Mouse (Mus musculus) neural tube, embryonic 12.5 days (tissue): ENCODE results near the gene Cyp2s1. TPM values are rescaled to one million over a fixed set of nuclear protein-coding genes. Genes with fewer than 3 reads are reported as not detected.

ENCODE experiments used
- ATAC-seq: fragments of 200-750 bp; cut with Nextera tagmentation; 2 replicates; pipeline ENCODE4 v1.8.0; 2017; ENCODE audit warnings: low read depth, mild to moderate bottlenecking, moderate TSS enrichment, moderate library complexity; ENCODE audit not compliant: low FRiP score
- H3K27ac ChIP-seq: fragments of 300-500 bp; sonication (generic); 2 replicates; pipeline ENCODE4 v1.5.1; 2016
- H3K27me3 ChIP-seq: fragments of 300-500 bp; sonication (generic); replicated peaks from 2 replicates; pipeline ENCODE4 v1.6.1; 2016; ENCODE audit warnings: mild to moderate bottlenecking
- H3K36me3 ChIP-seq: fragments of 300-500 bp; sonication (generic); 2 replicates; pipeline ENCODE4 v1.6.1; 2016; ENCODE audit warnings: mild to moderate bottlenecking
- H3K4me1 ChIP-seq: fragments of 300-500 bp; sonication (generic); 2 replicates; pipeline ENCODE4 v1.6.1; 2016
- H3K4me2 ChIP-seq: fragments of 300-500 bp; sonication (generic); replicated peaks from 2 replicates; pipeline ENCODE4 v1.6.1; 2016; ENCODE audit warnings: mild to moderate bottlenecking
- H3K4me3 ChIP-seq: fragments of 300-500 bp; sonication (generic); 2 replicates; pipeline ENCODE4 v1.5.1; 2016
- H3K9ac ChIP-seq: fragments of 300-500 bp; sonication (generic); 2 replicates; pipeline ENCODE4 v1.6.1; 2016; ENCODE audit warnings: mild to moderate bottlenecking
- H3K9me3 ChIP-seq: fragments of 300-500 bp; sonication (generic); 2 replicates; pipeline ENCODE4 v1.6.1; 2016; ENCODE audit warnings: mild to moderate bottlenecking
- WGBS: fragments of 180-500 bp; shearing (Covaris S2); methylation state at CpG from one replicate; pipeline ENCODE4 v1.1.7; 2016; 5-methylcytosine and 5-hydroxymethylcytosine counted together
- polyA plus RNA-seq: library from polyadenylated mRNA; unstranded; fragments of >200 nt; fragmentation: Nextera tagmentation; extraction: Ambion mirVana; gene quantifications from 2 replicates; pipeline ENCODE4 v1.2.1, GENCODE M21; 2016

Gene Cyp2s1
- 2.9 and 4.0 TPM in 2 replicates for polyA plus RNA-seq

DNA sequence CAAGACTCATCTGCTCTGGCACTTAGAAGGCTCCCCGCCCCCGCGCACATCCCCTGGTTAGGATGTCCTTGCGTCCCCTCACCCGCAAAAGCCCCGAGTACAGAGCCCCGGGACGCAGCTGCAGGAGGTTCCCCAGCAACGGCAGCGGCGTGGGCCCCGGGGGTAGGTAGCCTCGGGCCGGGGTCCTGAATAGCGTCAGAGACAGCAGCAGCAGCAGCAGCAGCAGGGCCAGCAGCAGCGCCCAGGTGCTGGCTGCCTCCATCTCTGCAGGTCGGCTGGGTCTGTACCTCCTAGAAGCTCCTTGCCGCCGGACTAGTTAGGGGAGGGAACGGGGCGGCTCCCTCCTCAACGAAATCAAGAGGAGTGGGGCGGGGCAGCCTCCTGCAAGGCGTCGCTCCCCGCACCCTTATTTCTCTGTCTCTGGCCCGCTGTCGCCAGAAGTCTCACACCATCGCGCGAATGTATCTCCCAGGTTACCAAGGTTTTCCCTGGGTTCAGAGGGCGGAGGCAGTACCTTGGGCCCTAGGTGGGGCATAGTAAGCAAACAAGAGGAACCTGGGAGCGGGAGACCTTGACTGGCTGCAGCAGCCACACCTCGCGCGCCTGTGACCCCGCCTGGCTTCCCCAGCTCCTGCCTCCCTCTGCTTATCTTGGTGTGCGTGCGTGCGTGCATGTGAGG, at the start of gene Cyp2s1:
Gene Cyp2s1 (minus strand): TSS at position 673 of the 679 bp plus-strand sequence.
- 0 out of 2 replicates have a peak, but pooled peaks have one; percentile 46 for ATAC-seq

DNA sequence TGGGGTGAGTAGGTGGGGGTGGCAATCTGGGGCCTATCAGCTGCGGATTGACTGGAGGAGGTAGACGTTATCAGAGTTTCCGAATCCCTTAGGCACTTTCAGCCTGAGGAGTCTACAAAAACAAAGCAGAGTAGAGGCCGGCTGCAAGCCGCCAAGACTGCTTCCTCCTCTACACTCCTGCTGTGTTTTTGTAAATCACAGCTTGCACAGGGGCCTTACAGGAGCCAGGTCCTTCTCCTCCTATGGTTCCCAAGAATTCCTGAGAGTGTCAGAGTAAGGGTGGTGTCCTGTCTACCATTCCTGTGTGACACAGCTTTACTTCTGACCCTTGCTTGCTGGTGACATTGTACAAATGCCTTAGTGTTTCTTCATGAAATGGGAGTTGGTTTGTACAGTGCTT, 48.1 kb upstream of the Cyp2s1 start:
- WGBS: 37% methylated on average over 5 of the region's 5 CpGs
- no peak overlapping the region for H3K27ac ChIP-seq
- H3K9ac ChIP-seq: no peak overlapping the region
- 0 out of 2 replicates have a peak, but pooled peaks cover 7% of the 10 kb centered on the region for H3K9me3 ChIP-seq
- no peaks in the 10 kb centered on the region for H3K36me3 ChIP-seq
- no peaks in the 10 kb centered on the region for H3K27me3 ChIP-seq
- no peaks in the 10 kb centered on the region for H3K4me1 ChIP-seq
- no peak for ATAC-seq
- H3K4me3 ChIP-seq: no peak overlapping the region
- no peak overlapping the region for H3K4me2 ChIP-seq

More for the DNA sequence above, at the start of gene Cyp2s1:
- H3K9ac ChIP-seq: peak within 1 kb of the TSS; percentile 61
- H3K4me2 ChIP-seq: peak within 1 kb of the TSS; percentile 81
- no peaks in the 10 kb centered on the region for H3K36me3 ChIP-seq
- H3K4me3 ChIP-seq: peak within 1 kb of the TSS; percentile 39
- H3K27ac ChIP-seq: no peak within 1 kb of the TSS
- 2% methylated on average over 40 of the region's 40 CpGs for WGBS
- peaks cover 22% of the 10 kb centered on the region for H3K27me3 ChIP-seq
- peaks cover 11% of the 10 kb centered on the region for H3K4me1 ChIP-seq
- H3K9me3 ChIP-seq: no peaks in the 10 kb centered on the region

DNA sequence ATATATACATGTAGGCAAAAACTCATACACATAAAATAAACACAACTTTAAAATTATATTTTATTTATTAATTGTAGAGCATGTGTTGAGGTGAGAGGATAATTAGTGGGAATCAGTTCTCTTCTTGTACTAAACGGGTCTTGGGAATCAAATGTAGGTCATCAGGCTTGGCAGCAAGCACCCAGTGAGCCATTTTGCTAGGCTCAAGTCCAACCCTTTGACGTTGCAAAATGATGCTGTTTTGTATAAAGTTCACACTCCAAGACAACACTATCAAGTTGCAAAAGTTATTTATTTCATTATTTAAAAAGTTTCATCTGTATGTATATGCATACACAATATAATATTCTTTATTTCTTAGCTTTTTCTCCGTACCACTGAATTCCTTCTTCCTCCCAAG, 47.0 kb upstream of the Cyp2s1 start:
- no peaks in the 10 kb centered on the region for H3K36me3 ChIP-seq
- H3K4me2 ChIP-seq: no peak overlapping the region
- no peak overlapping the region for H3K4me3 ChIP-seq
- 0 out of 2 replicates have a peak, but pooled peaks cover 7% of the 10 kb centered on the region for H3K9me3 ChIP-seq
- H3K27ac ChIP-seq: no peak overlapping the region
- H3K27me3 ChIP-seq: no peaks in the 10 kb centered on the region
- no peak overlapping the region for H3K9ac ChIP-seq
- H3K4me1 ChIP-seq: no peaks in the 10 kb centered on the region
- 87% methylated on average over 3 of the region's 3 CpGs for WGBS
- no peak for ATAC-seq

DNA sequence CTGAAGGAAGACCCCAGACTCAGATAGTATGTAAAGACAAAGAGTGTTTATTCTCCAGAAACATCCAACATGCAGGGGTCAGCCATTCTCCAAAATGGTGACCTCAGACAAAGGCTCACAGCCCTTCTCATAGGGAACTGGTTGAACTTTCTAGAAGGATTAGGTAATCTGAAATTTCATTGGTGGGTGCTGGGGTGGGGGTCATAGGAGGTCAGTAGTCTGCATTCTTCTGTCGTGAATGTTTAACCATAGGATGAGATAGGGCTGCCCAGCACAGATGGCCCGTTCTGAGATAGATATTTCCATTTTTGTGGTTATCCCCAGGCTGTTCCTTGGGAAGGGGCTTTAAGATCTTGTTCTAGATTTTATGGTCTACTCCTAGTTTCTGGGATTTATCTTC, 45.7 kb upstream of the Cyp2s1 start:
- no peak overlapping the region for H3K27ac ChIP-seq
- no peak for ATAC-seq
- H3K4me3 ChIP-seq: no peak overlapping the region
- no peaks in the 10 kb centered on the region for H3K9me3 ChIP-seq
- H3K9ac ChIP-seq: no peak overlapping the region
- 84% methylated on average over 2 of the region's 2 CpGs for WGBS
- no peaks in the 10 kb centered on the region for H3K27me3 ChIP-seq
- H3K36me3 ChIP-seq: no peaks in the 10 kb centered on the region
- no peaks in the 10 kb centered on the region for H3K4me1 ChIP-seq
- H3K4me2 ChIP-seq: no peak overlapping the region

DNA sequence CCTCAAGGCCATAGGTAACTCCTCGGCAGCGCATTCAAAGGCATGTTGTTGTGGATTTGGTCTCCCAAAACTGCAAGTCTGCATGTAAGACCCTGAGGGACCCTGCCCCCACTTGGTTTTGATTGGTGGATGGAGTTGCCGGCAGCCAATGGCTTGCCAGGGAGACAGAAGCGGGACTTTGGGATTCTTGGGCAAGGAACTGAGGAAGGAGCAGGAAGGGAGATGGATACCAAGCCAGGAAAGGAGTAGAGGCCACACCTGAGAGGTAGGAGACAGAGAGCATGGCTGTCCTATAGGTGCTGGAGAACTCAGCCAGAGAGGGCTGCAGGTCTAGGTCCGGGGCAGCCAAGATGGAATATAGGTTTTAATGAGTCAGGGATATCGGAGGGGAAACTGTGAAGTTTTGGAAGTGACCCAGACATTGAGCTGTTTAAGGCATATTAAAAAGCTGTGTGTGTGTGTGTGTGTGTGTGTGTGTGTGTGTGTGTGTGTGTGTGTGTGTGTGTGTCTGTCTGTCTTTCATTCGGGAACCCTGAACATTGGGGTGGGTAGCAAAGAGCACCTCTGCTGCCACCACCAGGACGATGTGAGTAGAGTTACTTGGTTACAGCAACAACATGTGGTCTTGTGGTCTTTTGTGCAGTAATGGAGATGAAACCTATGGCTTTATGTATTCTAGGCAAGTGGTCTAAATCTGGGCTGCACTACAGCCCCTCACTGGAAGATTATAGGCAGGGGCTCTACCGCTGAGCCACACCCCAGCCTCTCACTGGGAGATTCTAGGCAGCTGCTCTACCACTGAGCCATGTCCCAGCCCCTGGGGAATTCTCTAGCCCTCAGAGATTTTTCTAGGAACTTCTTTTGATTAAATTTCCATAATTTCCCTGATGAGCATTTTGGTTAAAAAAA, 43.5 kb upstream of the Cyp2s1 start:
- Histone ChIP-seq H3K27ac (no peak overlapping the region), H3K4me2 (peak overlapping the region; percentile 53), H3K27me3 (no peaks in the 10 kb centered on the region), H3K9me3 (no peaks in the 10 kb centered on the region), H3K9ac (no peak overlapping the region), H3K36me3 (no peaks in the 10 kb centered on the region), H3K4me1 (no peaks in the 10 kb centered on the region), H3K4me3 (no peak overlapping the region)
- ATAC-seq: no peak; the same call in 1 of the 2 replicates
- 26% methylated on average over 9 of the region's 9 CpGs for WGBS

DNA sequence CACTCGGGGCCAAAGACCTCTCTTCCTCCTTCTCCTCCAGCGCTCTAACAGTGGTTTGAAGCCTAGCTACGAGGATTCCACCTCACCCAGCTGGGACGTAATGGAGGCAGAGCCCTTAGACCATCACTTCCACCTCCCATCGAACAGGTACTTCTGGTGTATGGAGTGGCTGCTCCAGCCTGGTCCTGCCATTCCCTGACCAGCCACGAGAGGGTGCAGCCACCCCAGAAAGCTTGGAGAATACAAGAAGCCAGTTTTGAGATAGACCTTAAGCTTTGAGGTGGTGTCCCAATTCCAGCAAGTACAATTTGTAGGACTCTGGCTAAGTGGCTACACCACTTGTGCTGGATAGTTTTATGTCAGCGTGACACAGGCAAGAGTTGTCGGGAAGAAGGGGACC, 38.4 kb upstream of the Cyp2s1 start:
- WGBS: 33% methylated on average over 8 of the region's 8 CpGs
- Histone ChIP-seq H3K27ac (no peak overlapping the region), H3K9ac (no peak overlapping the region), H3K9me3 (no peaks in the 10 kb centered on the region), H3K27me3 (no peaks in the 10 kb centered on the region), H3K4me1 (no peaks in the 10 kb centered on the region), H3K4me2 (no peak overlapping the region), H3K4me3 (no peak overlapping the region), H3K36me3 (no peaks in the 10 kb centered on the region)
- ATAC-seq: no peak

DNA sequence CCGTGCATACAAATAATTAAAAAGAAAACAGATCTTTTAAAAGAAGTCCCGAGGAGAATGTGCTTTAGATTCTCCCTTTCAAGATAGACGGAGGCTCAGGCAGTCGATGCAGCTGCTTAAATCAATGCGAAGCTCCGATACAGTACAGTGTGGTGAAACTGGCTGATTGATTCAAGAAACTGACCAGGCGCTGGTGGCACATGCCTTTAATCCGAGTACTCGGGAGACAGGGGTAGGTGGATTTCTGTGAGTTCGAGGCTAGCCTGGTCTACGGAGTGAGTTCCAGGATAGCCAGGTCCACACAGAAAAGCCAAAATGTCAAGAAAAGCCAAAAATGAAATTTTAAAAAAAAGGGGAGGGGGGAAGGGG, 31.7 kb upstream of the Cyp2s1 start:
- ATAC-seq: peak; percentile 48; the same call in 1 of the 2 replicates
- 33% methylated on average over 11 of the region's 11 CpGs for WGBS
- H3K27ac ChIP-seq: no peak overlapping the region

DNA sequence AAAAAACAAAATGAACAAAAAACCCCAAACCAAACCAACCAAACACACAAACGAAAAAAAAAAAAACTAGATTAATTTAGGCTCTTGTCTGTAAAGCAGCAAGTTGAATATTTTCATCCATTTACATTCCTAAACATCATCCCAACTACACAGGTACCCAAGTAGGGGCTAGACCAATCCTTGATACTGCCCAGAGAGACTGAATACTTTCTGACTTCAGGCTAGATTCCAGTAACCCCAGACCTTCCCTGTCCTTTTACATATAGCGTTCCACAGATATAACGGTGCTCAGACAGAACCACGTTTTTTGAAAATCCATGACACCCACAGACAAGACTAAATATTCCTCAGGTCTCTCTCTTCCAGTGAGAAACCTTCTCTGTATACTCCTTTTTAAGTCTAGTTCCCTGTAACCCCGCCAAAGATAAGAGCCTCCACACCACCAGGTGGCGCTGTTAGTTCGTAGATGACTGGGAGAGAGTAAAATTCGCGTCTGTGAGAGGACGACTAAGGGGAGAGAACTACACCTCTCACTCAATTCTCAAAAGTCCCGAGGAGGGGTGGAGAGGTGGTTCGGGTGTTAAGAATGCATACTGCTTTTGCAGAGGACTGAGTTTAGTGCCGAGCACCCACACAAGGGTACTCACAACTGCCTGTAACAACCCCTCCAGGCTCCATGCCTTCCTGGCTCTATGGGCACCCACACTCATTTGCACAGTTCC, 31.2 kb upstream of the Cyp2s1 start:
- H3K4me3 ChIP-seq: peak overlapping the region; percentile 34
- 12% methylated on average over 13 of the region's 13 CpGs for WGBS
- no peak overlapping the region for H3K27ac ChIP-seq
- H3K4me2 ChIP-seq: peak overlapping the region; percentile 59
- no peaks in the 10 kb centered on the region for H3K36me3 ChIP-seq
- ATAC-seq: peak; percentile 66; the same call in 1 of the 2 replicates
- H3K9ac ChIP-seq: peak overlapping the region; percentile 18; the same call in 1 of the 2 replicates
- H3K4me1 ChIP-seq: no peaks in the 10 kb centered on the region
- no peaks in the 10 kb centered on the region for H3K9me3 ChIP-seq
- no peaks in the 10 kb centered on the region for H3K27me3 ChIP-seq

More for the DNA sequence above, 31.7 kb upstream of the Cyp2s1 start:
- peak overlapping the region; percentile 18; the same call in 1 of the 2 replicates for H3K9ac ChIP-seq
- no peaks in the 10 kb centered on the region for H3K27me3 ChIP-seq
- no peaks in the 10 kb centered on the region for H3K36me3 ChIP-seq
- no peaks in the 10 kb centered on the region for H3K4me1 ChIP-seq
- H3K4me2 ChIP-seq: peak overlapping the region; percentile 59
- H3K4me3 ChIP-seq: peak overlapping the region; percentile 34
- no peaks in the 10 kb centered on the region for H3K9me3 ChIP-seq

DNA sequence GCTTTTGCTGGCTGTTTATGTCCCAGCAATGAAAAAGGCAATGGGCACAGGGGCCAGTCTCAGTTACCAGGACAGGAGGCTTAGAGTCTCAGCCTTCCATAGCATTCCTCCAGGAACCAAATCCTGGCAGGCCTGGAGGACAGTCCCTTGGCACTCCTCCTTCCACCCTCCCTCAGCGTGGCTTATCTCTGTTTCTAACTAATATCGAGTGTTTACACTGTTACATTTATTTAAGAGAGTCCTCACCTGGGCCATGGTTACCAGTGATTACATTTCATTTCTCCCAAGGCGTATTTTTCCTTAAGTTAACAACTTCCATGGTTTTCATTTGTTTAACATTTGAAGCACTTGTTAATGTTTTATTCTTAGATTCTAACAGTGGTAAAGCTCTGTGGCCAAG, 28.2 kb upstream of the Cyp2s1 start:
- no peak for ATAC-seq
- H3K27me3 ChIP-seq: no peaks in the 10 kb centered on the region
- H3K4me3 ChIP-seq: no peak overlapping the region
- 84% methylated on average over 3 of the region's 3 CpGs for WGBS
- H3K27ac ChIP-seq: no peak overlapping the region
- H3K36me3 ChIP-seq: no peaks in the 10 kb centered on the region
- H3K4me1 ChIP-seq: no peaks in the 10 kb centered on the region
- no peak overlapping the region for H3K4me2 ChIP-seq
- no peak overlapping the region for H3K9ac ChIP-seq
- H3K9me3 ChIP-seq: no peaks in the 10 kb centered on the region

DNA sequence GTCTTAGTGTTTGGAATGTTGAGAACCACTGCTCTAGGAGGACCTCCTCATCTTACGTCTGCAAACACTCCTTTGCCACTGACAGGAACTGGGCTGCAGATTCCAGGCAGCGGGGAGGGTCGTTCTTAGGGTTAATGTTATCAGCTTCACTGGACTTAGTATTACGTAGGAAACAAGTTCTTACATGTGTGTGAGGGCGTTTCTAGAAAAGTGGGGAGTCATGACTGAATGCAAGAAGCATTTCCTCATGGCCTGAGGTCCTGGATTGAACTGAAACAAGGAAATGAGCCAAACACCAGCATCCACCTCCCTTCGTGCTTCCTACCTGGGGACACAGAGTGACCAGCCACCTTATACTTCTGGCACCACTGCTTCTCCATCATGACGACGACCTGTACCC, 27.7 kb upstream of the Cyp2s1 start:
- Histone ChIP-seq H3K36me3 (no peaks in the 10 kb centered on the region), H3K4me3 (no peak overlapping the region), H3K4me1 (no peaks in the 10 kb centered on the region), H3K4me2 (no peak overlapping the region), H3K27me3 (no peaks in the 10 kb centered on the region), H3K27ac (no peak overlapping the region), H3K9me3 (no peaks in the 10 kb centered on the region), H3K9ac (no peak overlapping the region)
- 73% methylated on average over 8 of the region's 8 CpGs for WGBS
- no peak for ATAC-seq

DNA sequence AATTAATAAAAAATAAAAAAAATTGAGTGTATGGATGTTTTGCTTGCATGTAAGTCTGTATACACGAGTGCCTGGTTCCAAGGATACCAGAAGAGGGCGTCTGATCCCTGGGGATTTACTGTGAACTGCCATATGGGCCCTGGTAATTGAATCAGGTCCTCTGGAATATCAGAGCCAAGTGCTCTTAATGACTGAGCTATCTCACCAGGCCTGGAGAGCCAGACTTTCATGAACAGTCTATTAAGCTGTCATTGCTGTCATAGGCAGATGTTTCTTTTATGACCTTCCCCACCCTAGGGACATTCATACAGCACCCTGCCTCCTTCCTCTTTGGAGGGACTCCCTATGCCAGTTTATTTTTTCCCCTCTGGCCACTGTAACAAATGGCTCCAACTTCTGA, 26.8 kb upstream of the Cyp2s1 start:
- ATAC-seq: no peak
- no peak overlapping the region for H3K27ac ChIP-seq
- 39% methylated on average over 2 of the region's 2 CpGs for WGBS
- no peak overlapping the region for H3K4me3 ChIP-seq
- no peaks in the 10 kb centered on the region for H3K4me1 ChIP-seq
- no peaks in the 10 kb centered on the region for H3K9me3 ChIP-seq
- no peaks in the 10 kb centered on the region for H3K27me3 ChIP-seq
- no peak overlapping the region for H3K4me2 ChIP-seq
- no peaks in the 10 kb centered on the region for H3K36me3 ChIP-seq
- H3K9ac ChIP-seq: no peak overlapping the region

DNA sequence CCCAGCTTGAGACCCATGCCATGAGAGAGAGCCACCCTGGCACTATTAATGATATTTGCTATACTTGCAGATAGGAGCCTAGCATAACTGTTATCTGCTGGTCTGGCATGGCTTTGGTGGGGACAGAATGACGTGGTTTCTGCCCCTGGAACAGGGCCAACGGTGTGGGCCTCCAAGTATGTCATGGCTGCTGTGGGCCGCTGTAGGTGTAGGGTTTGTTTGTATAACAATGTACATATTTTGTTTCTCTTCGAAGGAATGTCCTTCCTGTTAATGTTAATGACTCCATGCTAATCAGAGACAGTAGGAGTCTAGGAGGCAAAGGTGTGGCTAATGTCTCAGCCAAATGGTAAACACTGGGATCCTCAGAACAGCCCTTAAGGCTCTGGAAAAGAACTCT, 24.2 kb upstream of the Cyp2s1 start:
- H3K9me3 ChIP-seq: no peaks in the 10 kb centered on the region
- H3K27me3 ChIP-seq: no peaks in the 10 kb centered on the region
- H3K4me2 ChIP-seq: no peak overlapping the region
- H3K4me3 ChIP-seq: no peak overlapping the region
- H3K36me3 ChIP-seq: no peaks in the 10 kb centered on the region
- no peak overlapping the region for H3K27ac ChIP-seq
- 71% methylated on average over 4 of the region's 4 CpGs for WGBS
- H3K9ac ChIP-seq: no peak overlapping the region
- H3K4me1 ChIP-seq: no peaks in the 10 kb centered on the region
- ATAC-seq: no peak
